Comparison of ENCODE assay signal across 22 mouse cellular contexts in the genomic region with DNA sequence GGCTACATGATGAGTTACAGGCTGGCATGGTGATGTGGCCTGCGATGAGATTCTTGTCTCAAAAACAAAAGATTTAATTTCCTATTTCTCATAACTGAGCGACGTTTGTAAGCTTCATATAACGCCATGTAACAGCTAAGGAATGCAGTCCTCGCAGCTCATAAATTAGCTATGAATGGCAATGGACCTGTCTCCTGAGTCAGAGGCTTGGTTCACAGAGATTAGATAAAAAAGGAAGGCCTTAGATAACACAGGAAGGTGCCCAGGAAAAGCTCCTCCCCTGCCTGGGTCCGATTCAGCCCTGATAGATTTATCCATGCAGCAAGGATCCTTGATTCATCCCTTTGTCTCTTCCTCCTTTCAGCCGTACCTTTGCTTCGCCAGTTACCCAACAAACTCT. TPM values are rescaled to one million over a fixed set of nuclear protein-coding genes. Genes with fewer than 3 reads are reported as not detected.
DNase-seq lines count a peak whose midpoint lies in the region; ATAC-seq and TF ChIP-seq lines count a peak whose summit lies in the region.
"Had no signal": no experiment of that assay in that cellular context is flagged by ENCODE, and none has a peak within 500 bp of the region (broad histone marks: within the 10 kb centered on the region; RNA-seq: fewer than 3 reads in every experiment).

No protein-coding gene starts in this region.

- H3K9ac ChIP-seq in heart, adult 2 months (ENCODE audit: low read depth, low read length), result no peak overlapping the region
- H3K9ac ChIP-seq in intestine, embryonic 16.5 days (ENCODE audit: low read depth, low read length), result no peak overlapping the region
- H3K9ac ChIP-seq: embryonic facial prominence, embryonic 15.5 days; heart, embryonic 12.5 days; hindbrain, embryonic 15.5 days had no signal

- no peak overlapping the region for H3K4me2 ChIP-seq in intestine, embryonic 16.5 days (ENCODE audit: low read depth, low read length)
- H3K4me2 ChIP-seq: embryonic facial prominence, embryonic 15.5 days; heart, embryonic 12.5 days; hindbrain, embryonic 15.5 days had no signal

- peaks cover 2% of the 10 kb centered on the region; the same call in 1 of the 2 replicates for H3K4me1 ChIP-seq in heart, adult 2 months (ENCODE audit: control insufficient read depth, insufficient read depth, low read length)
- H3K4me1 ChIP-seq in intestine, embryonic 16.5 days (ENCODE audit: control insufficient read depth, insufficient read depth, low read length), result no peaks in the 10 kb centered on the region; the same call in 1 of the 2 replicates
- H3K4me1 ChIP-seq: heart, embryonic 12.5 days; hindbrain, embryonic 15.5 days had no signal

- TF ChIP-seq CTCF in heart, adult 2 months (IDR thresholded peaks at IDR 0.05), result no peak

- H3K27ac ChIP-seq in heart, adult 2 months, result no peak overlapping the region
- H3K27ac ChIP-seq in intestine, embryonic 16.5 days (ENCODE audit: low read length), result no peak overlapping the region
- H3K27ac ChIP-seq: embryonic facial prominence, embryonic 15.5 days; forebrain, embryonic 10.5 days; hindbrain, embryonic 10.5 days; hindbrain, embryonic 15.5 days had no signal

- H3K9me3 ChIP-seq in intestine, embryonic 16.5 days (ENCODE audit: control insufficient read depth, low read length), result no peaks in the 10 kb centered on the region
- H3K9me3 ChIP-seq: embryonic facial prominence, embryonic 15.5 days; forebrain, embryonic 10.5 days; G1E; heart, embryonic 12.5 days; hindbrain, embryonic 10.5 days; hindbrain, embryonic 15.5 days had no signal

- intact Hi-C loops in heart, adult 2 months (cut with DNase I), result no loop called here

- no peak for TF ChIP-seq POLR2A in heart, adult 2 months (IDR thresholded peaks at IDR 0.05; ENCODE audit: insufficient read depth, low read depth, low read length)

- H3K4me3 ChIP-seq in heart, adult 2 months, result no peak overlapping the region
- H3K4me3 ChIP-seq in intestine, embryonic 16.5 days (ENCODE audit: low read length), result no peak overlapping the region
- H3K4me3 ChIP-seq: embryonic facial prominence, embryonic 15.5 days; erythroblast, embryonic 14.5 days; forebrain, embryonic 10.5 days; heart, embryonic 12.5 days; hindbrain, embryonic 10.5 days; hindbrain, embryonic 15.5 days had no signal

- DNase-seq in heart, adult 11 months, result peak; percentile 67
- no peak for DNase-seq in heart, adult 2 months
- peak; percentile 59 for DNase-seq in 416B (ENCODE audit: low read depth)
- DNase-seq in adrenal gland, adult 8-10 months, result peak; percentile 39
- no peak for DNase-seq in layer of hippocampus, postnatal 10 days (ENCODE audit: low spot score in 2 of 2)
- DNase-seq in thymus, postnatal 36 days, result no peak
- DNase-seq: B cell, adult 2 months; cerebellum, adult 18-20 months; cerebellum, postnatal 10 days; kidney, adult 18-20 months had no signal

- no peaks in the 10 kb centered on the region for H3K36me3 ChIP-seq in heart, adult 2 months (ENCODE audit: control insufficient read depth, insufficient read depth, low read length)
- H3K36me3 ChIP-seq in intestine, embryonic 16.5 days (ENCODE audit: control insufficient read depth, insufficient read depth, low read length), result no peaks in the 10 kb centered on the region
- H3K36me3 ChIP-seq: embryonic facial prominence, embryonic 15.5 days; forebrain, embryonic 10.5 days; G1E; heart, embryonic 12.5 days; hindbrain, embryonic 10.5 days; hindbrain, embryonic 15.5 days had no signal

- ATAC-seq in intestine, embryonic 16.5 days, result peak; percentile 71; the same call in 1 of the 2 replicates
- ATAC-seq: activated CD4-positive, CD25-positive, alpha-beta regulatory T cell, adult 4 months; CD4-positive, CD25-positive, alpha-beta regulatory T cell, adult 4 months; forebrain, embryonic 14.5 days; Patski had no signal

- WGBS in heart, adult 2 months, result 62% methylated on average over 8 of the region's 8 CpGs
- 63% methylated on average over 8 of the region's 8 CpGs for WGBS in intestine, embryonic 16.5 days

- no peaks in the 10 kb centered on the region for H3K79me2 ChIP-seq in heart, adult 2 months (replicated peaks; ENCODE audit: control insufficient read depth, insufficient read depth, low read length)

- TF ChIP-seq EP300 in heart, adult 2 months (IDR thresholded peaks at IDR 0.05; ENCODE audit: insufficient read depth, low read depth, low read length), result no peak

- 0 out of 2 replicates have a peak, but pooled peaks cover 2% of the 10 kb centered on the region for H3K27me3 ChIP-seq in heart, adult 2 months (ENCODE audit: control insufficient read depth, insufficient read depth, low read length)
- no peaks in the 10 kb centered on the region for H3K27me3 ChIP-seq in intestine, embryonic 16.5 days (replicated peaks; ENCODE audit: control insufficient read depth, insufficient read depth, low read length)
- H3K27me3 ChIP-seq: embryonic facial prominence, embryonic 15.5 days; hindbrain, embryonic 15.5 days; Patski had no signal

RNA-seq across cellular contexts. Expression of gene Fbxo28, which starts 30.5 kb away (rescaled TPM):
- total RNA-seq in heart, adult 2 months (2021), result 10 to 100 TPM; 20.4 to 20.9 TPM
- 7.1 and 10.8 TPM in 2 replicates for polyA plus RNA-seq in heart, adult 2 months (2012; rRNA removed)
- 10 to 100 TPM; 36.2 to 46.8 (median 38.1) TPM for total RNA-seq in adrenal gland, adult 8-10 months (2022)
- 11.5 and 12.1 TPM in 2 replicates for polyA plus RNA-seq in intestine, embryonic 16.5 days (2015; fragmentation: Nextera tagmentation; extraction: Ambion mirVana)
- total RNA-seq in layer of hippocampus, postnatal 10 days (2021), result 10 to 100 TPM; 43.2 to 46.8 TPM

RNA-seq across cellular contexts. Expression of gene Trp53bp2, which starts 37.1 kb away (rescaled TPM):
- 10 to 100 TPM in 1 of 2 experiments, 1 to 10 TPM in 1; 8.4 to 11.4 TPM for total RNA-seq in heart, adult 2 months (2021)
- polyA plus RNA-seq in heart, adult 2 months (2012; rRNA removed), result 9.3 and 11.7 TPM in 2 replicates
- total RNA-seq in adrenal gland, adult 8-10 months (2022), result 10 to 100 TPM; 21.5 to 30.6 (median 24.0) TPM
- polyA plus RNA-seq in intestine, embryonic 16.5 days (2015; fragmentation: Nextera tagmentation; extraction: Ambion mirVana), result 16.3 and 18.4 TPM in 2 replicates
- total RNA-seq in layer of hippocampus, postnatal 10 days (2021), result 10 to 100 TPM; 22.5 to 26.6 TPM

Comparison
In these comparisons a context has a peak if more than half of its experiments do, and no peak if none do; other contexts are left out.
1. DNase-seq: peak in heart, adult 11 months (single experiment), 416B (single experiment) and adrenal gland, adult 8-10 months (single experiment); none in heart, adult 2 months (0 of 2), layer of hippocampus, postnatal 10 days (0 of 2) and thymus, postnatal 36 days (0 of 2).